Mouse (Mus musculus) lung, embryonic 14.5 days (tissue): ENCODE measurements around the gene Maml2. TPM values are rescaled to one million over a fixed set of nuclear protein-coding genes. Genes with fewer than 3 reads are reported as not detected.
A peak's percentile ranks its signal among the peaks of the same experiment; 100 is the strongest.

ENCODE experiments used
- ATAC-seq: fragments of 200-750 bp; cut with Nextera tagmentation; 2 replicates; pipeline ENCODE4 v1.8.0; 2017; ENCODE audit warnings: mild to moderate bottlenecking, moderate TSS enrichment, moderate library complexity; ENCODE audit not compliant: insufficient read depth
- DNase-seq: peaks from one replicate; pipeline ENCODE4 v3.0.0-alpha.2; 2015
- H3K27ac ChIP-seq: fragments of 300-500 bp; sonication (generic); 2 replicates; pipeline ENCODE4 v1.5.1; 2014; ENCODE audit warnings: low read depth, mild to moderate bottlenecking, moderate library complexity
- H3K27me3 ChIP-seq: fragments of 300-500 bp; sonication (generic); 2 replicates; pipeline ENCODE4 v1.6.1; 2014; ENCODE audit warnings: low read length, control low read depth; ENCODE audit not compliant: insufficient read depth
- H3K36me3 ChIP-seq: fragments of 300-500 bp; sonication (generic); 2 replicates; pipeline ENCODE4 v1.6.1; 2014; ENCODE audit warnings: control low read depth; ENCODE audit not compliant: insufficient read depth
- H3K4me1 ChIP-seq: fragments of 300-500 bp; sonication (generic); 2 replicates; pipeline ENCODE4 v1.6.1; 2014; ENCODE audit warnings: antibody characterized with exemption, control low read depth; ENCODE audit not compliant: insufficient read depth
- H3K4me2 ChIP-seq: fragments of 300-500 bp; sonication (generic); 2 replicates; pipeline ENCODE4 v1.6.1; 2014; ENCODE audit warnings: mild to moderate bottlenecking
- H3K4me3 ChIP-seq: fragments of 300-500 bp; sonication (generic); 2 replicates; pipeline ENCODE4 v1.5.1; 2014; ENCODE audit warnings: low read depth, low read length
- H3K9ac ChIP-seq: fragments of 300-500 bp; sonication (generic); 2 replicates; pipeline ENCODE4 v1.6.1; 2014
- H3K9me3 ChIP-seq: fragments of 300-500 bp; sonication (generic); 2 replicates; pipeline ENCODE4 v1.6.1; 2016; ENCODE audit warnings: low read depth, low read length, control low read depth
- CTCF ChIP-seq: IDR thresholded peaks from 2 replicates; pipeline ENCODE4 v1.5.1; 2016; ENCODE audit warnings: antibody characterized with exemption, low read depth
- WGBS: fragments of 180-500 bp; shearing (Covaris S2); extraction: QIAGEN DNeasy Blood & Tissue Kit; methylation state at CpG from one replicate; pipeline ENCODE4 v1.1.7; 2014; 5-methylcytosine and 5-hydroxymethylcytosine counted together
- polyA plus RNA-seq: library from polyadenylated mRNA; unstranded; fragments of >200 nt; fragmentation: Nextera tagmentation; extraction: Ambion mirVana; gene quantifications from 2 replicates; pipeline ENCODE4 v1.2.1, GENCODE M21; 2014

Gene Maml2
- polyA plus RNA-seq, 1 experiment from 2014 or later, result 12.3 TPM

DNA sequence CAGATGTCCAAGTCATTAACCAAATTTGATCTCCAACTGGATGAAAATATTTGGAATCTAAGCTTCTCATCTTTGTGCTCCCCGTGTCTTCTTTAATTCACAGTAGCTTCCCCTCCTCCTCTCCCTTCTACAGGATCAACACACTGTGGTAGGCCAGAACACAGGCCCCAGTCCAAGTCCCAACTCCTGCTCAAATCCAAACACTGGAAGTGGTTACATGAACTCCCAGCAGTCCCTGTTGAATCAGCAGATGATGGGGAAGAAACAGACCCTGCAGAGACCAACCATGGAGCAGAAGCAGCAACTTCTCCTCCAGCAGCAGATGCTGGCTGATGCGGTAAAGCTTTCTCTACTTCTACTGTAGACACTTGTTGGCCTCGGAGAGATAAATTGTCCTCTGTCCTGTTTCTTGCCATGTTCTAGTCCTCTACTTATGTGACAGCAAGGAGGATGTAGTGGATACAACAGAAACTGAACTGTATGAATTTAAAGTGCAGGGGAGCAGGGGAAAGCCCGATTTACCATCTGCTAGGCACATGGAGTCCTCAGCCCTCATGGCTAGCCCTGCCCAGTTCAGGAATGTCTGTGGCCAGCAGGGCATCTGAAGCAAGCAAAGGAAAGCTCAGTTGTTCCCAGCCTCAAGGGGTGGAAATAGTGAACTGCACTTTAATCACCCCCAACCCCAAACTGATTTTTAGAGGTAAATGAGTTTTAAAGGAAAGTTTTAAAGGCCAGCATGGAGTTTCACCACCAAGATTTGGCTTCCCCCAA is 399.5 kb downstream of the Maml2 start:
- peak; percentile 18; the same call in 1 of the 2 replicates for TF ChIP-seq CTCF
- DNase-seq (peak; percentile 32), ATAC-seq (no peak)
- Histone ChIP-seq H3K4me2 (no peak overlapping the region), H3K4me3 (no peak overlapping the region), H3K9ac (no peak overlapping the region), H3K27ac (no peak overlapping the region), H3K27me3 (no peaks in the 10 kb centered on the region), H3K4me1 (peaks cover 8% of the 10 kb centered on the region; the same call in 1 of the 2 replicates), H3K36me3 (no peaks in the 10 kb centered on the region), H3K9me3 (no peaks in the 10 kb centered on the region)
- WGBS, result 64% methylated on average over 4 of the region's 4 CpGs

DNA sequence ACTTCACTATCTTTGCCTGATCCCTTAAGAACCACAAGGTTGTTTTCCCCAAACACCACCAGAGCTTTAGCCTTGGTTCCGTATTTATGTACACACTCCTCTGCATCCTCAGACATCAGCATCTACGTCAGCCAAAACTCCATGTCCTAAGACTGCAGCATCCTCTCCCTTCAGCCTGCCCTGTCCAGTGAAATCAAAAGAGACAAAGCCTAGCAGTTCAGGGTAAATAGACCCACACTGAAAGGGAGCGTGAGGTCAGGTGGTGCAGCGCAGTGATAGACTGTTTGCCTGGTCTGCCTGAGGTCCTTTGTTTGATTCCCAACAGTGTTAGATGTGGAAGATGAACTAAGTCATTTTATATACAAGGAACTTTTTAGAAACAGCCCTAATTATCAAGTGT is 400.1 kb downstream of the Maml2 start:
- Histone ChIP-seq H3K27me3 (no peaks in the 10 kb centered on the region), H3K27ac (no peak overlapping the region), H3K9me3 (no peaks in the 10 kb centered on the region), H3K36me3 (no peaks in the 10 kb centered on the region), H3K4me1 (peaks cover 8% of the 10 kb centered on the region; the same call in 1 of the 2 replicates), H3K4me2 (no peak overlapping the region), H3K9ac (no peak overlapping the region), H3K4me3 (no peak overlapping the region)
- no peak for TF ChIP-seq CTCF
- ATAC-seq (no peak), DNase-seq (no peak)
- 79% methylated on average over 4 of the region's 4 CpGs for WGBS

DNA sequence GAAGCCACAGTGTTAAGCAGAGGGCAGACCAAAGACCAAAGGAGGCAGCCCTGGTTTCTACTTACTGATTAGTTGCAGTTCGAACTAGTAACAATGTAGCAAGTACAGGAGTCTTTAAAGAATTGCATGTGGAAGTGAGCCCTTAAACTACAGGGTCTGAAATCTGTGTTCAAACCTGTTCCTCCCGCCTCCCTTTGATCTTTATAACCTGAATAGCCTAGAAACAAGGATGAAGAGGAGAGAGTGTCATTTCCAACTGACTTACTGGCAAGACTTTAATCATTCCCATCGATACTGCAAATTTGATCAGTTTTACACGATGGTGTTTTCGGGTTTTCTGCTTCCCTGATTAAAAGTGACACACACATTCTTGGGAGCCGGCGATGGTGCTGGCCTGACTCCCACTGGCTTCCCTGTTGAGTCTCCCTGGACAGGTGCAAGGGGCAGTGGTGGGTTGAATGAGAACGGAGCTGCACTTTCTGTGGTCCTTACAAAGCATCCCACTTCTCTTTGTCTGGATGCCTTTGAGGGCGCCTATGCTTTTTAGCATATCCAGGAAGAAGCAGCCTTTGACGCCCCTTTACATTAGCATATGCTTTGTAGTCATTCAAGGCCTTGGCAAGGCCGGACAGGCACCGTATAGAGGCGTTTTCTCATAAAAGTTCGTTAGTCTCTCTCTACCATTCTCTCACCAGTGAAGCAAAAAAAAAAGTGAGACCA is 401.5 kb downstream of the Maml2 start:
- Histone ChIP-seq H3K27me3 (no peaks in the 10 kb centered on the region), H3K4me2 (no peak overlapping the region), H3K27ac (no peak overlapping the region), H3K36me3 (no peaks in the 10 kb centered on the region), H3K4me3 (no peak overlapping the region), H3K9me3 (no peaks in the 10 kb centered on the region), H3K9ac (no peak overlapping the region), H3K4me1 (0 out of 2 replicates have a peak, but pooled peaks cover 8% of the 10 kb centered on the region)
- DNase-seq (no peak), ATAC-seq (no peak)
- WGBS, result 62% methylated on average over 14 of the region's 14 CpGs
- TF ChIP-seq CTCF, result no peak

DNA sequence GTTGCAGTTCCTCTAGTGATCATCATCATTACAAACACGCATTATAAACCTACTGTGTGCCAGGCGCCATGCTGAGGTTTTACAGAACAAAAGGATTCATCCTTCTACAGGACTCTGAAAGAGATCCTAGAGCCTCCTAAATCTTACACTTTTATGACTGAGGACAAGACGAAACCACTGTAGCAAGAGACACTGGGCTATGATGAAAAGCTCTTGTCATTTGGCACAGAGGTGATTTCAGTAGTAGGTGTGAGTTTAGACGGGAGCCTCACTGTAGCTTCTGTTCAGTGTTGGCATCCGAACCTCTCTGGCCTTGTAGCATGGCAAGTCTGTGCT is 402.0 kb downstream of the Maml2 start:
- Histone ChIP-seq H3K9ac (no peak overlapping the region), H3K27ac (no peak overlapping the region), H3K4me2 (no peak overlapping the region), H3K9me3 (no peaks in the 10 kb centered on the region), H3K4me1 (0 out of 2 replicates have a peak, but pooled peaks cover 6% of the 10 kb centered on the region), H3K27me3 (no peaks in the 10 kb centered on the region), H3K36me3 (no peaks in the 10 kb centered on the region), H3K4me3 (no peak overlapping the region)
- no peak for TF ChIP-seq CTCF
- WGBS, result 80% methylated on average over 5 of the region's 5 CpGs
- no peak for DNase-seq
- no peak for ATAC-seq

DNA sequence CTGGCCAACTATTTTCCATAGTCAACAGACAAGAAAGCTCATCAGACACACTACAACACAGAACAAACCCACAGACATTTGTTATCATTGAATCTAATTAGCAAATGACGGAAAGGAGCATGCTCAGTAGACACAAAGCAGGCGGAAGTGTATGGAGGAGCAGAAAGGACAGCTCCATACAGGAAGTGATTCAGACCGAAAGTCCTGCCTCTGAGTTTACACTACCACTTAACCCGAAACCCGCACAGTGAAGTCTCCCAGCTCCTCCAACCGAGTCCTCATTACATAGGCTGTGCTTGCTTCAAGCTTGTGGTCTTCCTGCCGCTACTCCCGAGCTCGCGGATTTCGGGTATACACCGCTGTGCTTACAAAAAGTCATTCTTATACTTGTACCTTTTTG is 404.0 kb downstream of the Maml2 start:
- DNase-seq, result no peak
- Histone ChIP-seq H3K9me3 (no peaks in the 10 kb centered on the region), H3K36me3 (peaks cover 11% of the 10 kb centered on the region; the same call in 1 of the 2 replicates), H3K4me1 (no peaks in the 10 kb centered on the region), H3K27me3 (no peaks in the 10 kb centered on the region), H3K27ac (no peak overlapping the region), H3K9ac (no peak overlapping the region), H3K4me2 (no peak overlapping the region), H3K4me3 (no peak overlapping the region)
- no peak for TF ChIP-seq CTCF
- ATAC-seq, result no peak
- 83% methylated on average over 12 of the region's 12 CpGs for WGBS

DNA sequence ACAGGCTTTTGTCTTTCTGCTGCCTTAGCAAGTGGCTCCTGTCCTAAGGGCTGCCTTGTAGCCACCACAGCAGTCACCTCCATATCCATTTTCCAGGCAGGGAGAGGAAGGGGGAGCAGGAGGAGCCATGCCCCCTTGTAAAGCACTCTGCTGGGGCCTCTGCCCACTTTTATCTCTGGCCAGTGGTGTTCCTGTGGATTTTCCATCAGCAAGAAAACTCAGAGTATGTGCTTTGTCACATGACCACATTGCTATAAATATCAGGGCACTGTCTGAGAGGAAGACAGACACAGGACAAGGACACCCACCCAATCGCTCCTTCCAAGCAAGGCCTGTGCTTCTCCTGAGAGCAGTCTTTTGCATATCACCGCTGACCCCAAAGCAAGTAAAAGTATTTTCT is 405.3 kb downstream of the Maml2 start:
- DNase-seq (no peak), ATAC-seq (no peak)
- no peak overlapping the region for H3K4me3 ChIP-seq
- H3K4me1 ChIP-seq, result no peaks in the 10 kb centered on the region
- TF ChIP-seq CTCF, result no peak
- H3K27ac ChIP-seq, result no peak overlapping the region
- no peak overlapping the region for H3K4me2 ChIP-seq
- H3K9me3 ChIP-seq, result no peaks in the 10 kb centered on the region
- peaks cover 14% of the 10 kb centered on the region; the same call in 1 of the 2 replicates for H3K36me3 ChIP-seq
- 87% methylated on average over 2 of the region's 2 CpGs for WGBS
- no peak overlapping the region for H3K9ac ChIP-seq
- H3K27me3 ChIP-seq, result no peaks in the 10 kb centered on the region

- H3K4me1 ChIP-seq, result no peaks in the 10 kb centered on the region
- no peak overlapping the region for H3K4me3 ChIP-seq
- H3K36me3 ChIP-seq, result peaks cover 14% of the 10 kb centered on the region; the same call in 1 of the 2 replicates
- no peak for TF ChIP-seq CTCF
- no peak overlapping the region for H3K27ac ChIP-seq
- 70% methylated on average over 4 of the region's 4 CpGs for WGBS
- H3K9ac ChIP-seq, result no peak overlapping the region
- DNase-seq (no peak), ATAC-seq (no peak)
- no peaks in the 10 kb centered on the region for H3K9me3 ChIP-seq
- H3K27me3 ChIP-seq, result no peaks in the 10 kb centered on the region
- H3K4me2 ChIP-seq, result no peak overlapping the region
These were observed 407.2 kb downstream of the Maml2 start for GRCm38 (mm10) chr9:13704917-13705316.
